Mouse (Mus musculus) liver, adult 2 months (tissue): Measurements from ENCODE around the gene Glod4.

Source experiments
- CTCF ChIP-seq: fragments of 200-500 bp; IDR thresholded peaks from 2 replicates; pipeline ENCODE4 v1.5.1; 2011; ENCODE audit warnings: low read depth, low read length, control low read depth
- POLR2A ChIP-seq: fragments of 200-500 bp; IDR thresholded peaks from 2 replicates; pipeline ENCODE4 v1.6.1; 2011; ENCODE audit warnings: low read length, control low read depth; ENCODE audit not compliant: insufficient read depth; ENCODE audit errors: extremely low read depth

GRCm38 (mm10) chr11:76081048-76081640 is 162.4 kb downstream of the Glod4 start:
- no peak for TF ChIP-seq POLR2A
- TF ChIP-seq CTCF, result no peak
